Mouse (Mus musculus) cortical plate, adult 2 months (tissue): ENCODE data around the gene Dcun1d4.

Experiments
- CTCF ChIP-seq: fragments of 200-500 bp; IDR thresholded peaks from 2 replicates; pipeline ENCODE4 v1.5.1; 2011; ENCODE audit warnings: mild to moderate bottlenecking, control low read depth, low read length; ENCODE audit not compliant: insufficient read depth; ENCODE audit errors: extremely low read depth
- POLR2A ChIP-seq: fragments of 200-500 bp; IDR thresholded peaks from 2 replicates; pipeline ENCODE4 v1.6.1; 2011; ENCODE audit warnings: mild to moderate bottlenecking, low read length, control low read depth; ENCODE audit not compliant: insufficient read depth; ENCODE audit errors: extremely low read depth

DNA sequence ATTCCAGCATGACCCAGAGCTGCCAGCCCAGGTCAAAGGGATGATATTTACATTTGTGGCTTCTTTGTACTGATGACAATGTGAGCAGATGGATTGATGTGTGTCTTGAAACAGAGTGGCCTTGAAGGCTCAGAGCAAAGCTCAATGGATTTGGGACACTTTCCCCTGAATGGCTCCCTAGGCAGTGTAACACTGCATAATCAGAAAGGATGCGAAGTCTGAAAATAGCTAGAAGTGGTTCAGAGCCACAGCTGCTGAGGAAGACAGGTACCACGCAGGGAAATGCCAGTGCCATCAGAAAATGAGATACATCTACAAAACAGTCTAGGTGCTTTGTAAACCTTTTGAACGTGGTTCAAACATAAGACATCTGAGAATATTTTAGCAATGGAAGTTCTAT is 97.3 kb downstream of the Dcun1d4 start:
- TF ChIP-seq CTCF (no peak), POLR2A (no peak)
